Mouse (Mus musculus) liver, postnatal 0 days (tissue): Measurements from ENCODE around the gene Jpt2.

Experiments
- CTCF ChIP-seq: sonication (generic); IDR thresholded peaks from 2 replicates; pipeline ENCODE4 v1.5.1; 2016; ENCODE audit warnings: antibody characterized with exemption, low read depth
- EP300 ChIP-seq: IDR thresholded peaks from 2 replicates; pipeline ENCODE4 v1.6.1; 2016; ENCODE audit warnings: antibody characterized with exemption, low read depth, mild to moderate bottlenecking

DNA sequence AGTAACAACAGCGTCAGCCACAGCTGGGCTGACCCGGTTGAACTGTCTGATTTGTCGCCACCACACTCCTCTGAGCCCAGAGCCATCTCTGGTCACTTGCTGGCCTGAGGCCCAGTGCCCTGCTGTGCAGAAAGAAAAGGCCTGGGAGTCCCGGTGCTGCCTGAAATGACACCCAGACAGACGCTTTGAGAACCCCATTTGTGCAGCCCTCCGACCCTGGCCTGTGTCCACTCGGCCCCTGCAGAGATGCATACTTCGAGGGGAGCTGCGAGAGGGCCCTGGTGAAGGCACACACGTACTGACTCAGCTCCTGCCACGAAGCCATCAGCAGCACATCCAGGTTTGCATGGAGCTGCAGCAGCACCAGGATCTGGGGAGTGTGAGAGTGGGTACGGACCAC is 67.7 kb downstream of the Jpt2 start:
- no peak for TF ChIP-seq EP300
- TF ChIP-seq CTCF = no peak
